Mouse (Mus musculus): ENCODE results near the gene Unc13d.
A peak's percentile ranks its signal among the peaks of the same experiment; 100 is the strongest.

GRCm38 (mm10) chr11:116019360-116019791 lies 58.4 kb downstream of the Unc13d start:
- TF ChIP-seq CTCF (IDR thresholded peaks at IDR 0.05) (no peak), EP300 (IDR thresholded peaks at IDR 0.05) (0 out of 2 replicates have a peak, but pooled peaks have one; percentile 13)
